Mouse (Mus musculus): ENCODE data around the gene Agap1. TPM values are rescaled to one million over a fixed set of nuclear protein-coding genes. Genes with fewer than 3 reads are reported as not detected.

Agap1 gene
- polyA plus RNA-seq, 1 experiment from 2014 or later, result 7.7 TPM

DNA sequence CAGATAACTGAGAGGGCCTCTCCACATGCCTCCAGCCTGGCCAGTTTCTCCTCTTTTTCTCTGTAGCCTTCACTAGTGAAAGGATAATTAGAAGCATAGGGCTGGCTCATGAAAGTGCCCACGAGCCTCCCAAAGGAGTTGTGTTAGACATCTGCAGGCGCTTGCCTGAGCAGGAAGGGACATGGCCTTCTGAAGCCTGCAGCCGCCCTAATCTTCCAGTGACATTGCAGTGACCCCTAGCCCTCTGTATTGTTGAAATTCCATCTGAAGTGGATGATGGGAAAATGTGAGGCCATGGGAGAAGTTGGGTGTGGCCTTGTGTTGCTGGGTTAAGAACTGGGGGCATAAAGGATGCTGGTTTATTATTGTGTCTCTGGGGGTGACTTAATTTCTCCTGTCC is 269.5 kb downstream of the Agap1 start:
- no peak for ATAC-seq (ENCODE audit: low FRiP score, low TSS enrichment)
- H3K9me3 ChIP-seq (ENCODE audit: low read length), result no peaks in the 10 kb centered on the region
- no peak overlapping the region for H3K9ac ChIP-seq (replicated peaks; ENCODE audit: low read length)
- no peak overlapping the region for H3K4me3 ChIP-seq (ENCODE audit: low read length)
- peaks cover 9% of the 10 kb centered on the region for H3K4me1 ChIP-seq (ENCODE audit: insufficient read depth, low read length)
- 53% methylated on average over 3 of the region's 3 CpGs for WGBS
- no peak overlapping the region for H3K27ac ChIP-seq (ENCODE audit: low read length)
- H3K4me2 ChIP-seq (replicated peaks; ENCODE audit: low read depth, low read length), result no peak overlapping the region
- H3K27me3 ChIP-seq (ENCODE audit: insufficient read depth, low read length), result no peaks in the 10 kb centered on the region
- peaks cover 10% of the 10 kb centered on the region; the same call in 1 of the 2 replicates for H3K36me3 ChIP-seq (ENCODE audit: insufficient read depth, low read length)

GRCm38 (mm10) chr1:89724555-89724954 is 269.9 kb downstream of the Agap1 start:
- no peak overlapping the region for H3K27ac ChIP-seq (ENCODE audit: low read length)
- H3K9ac ChIP-seq (replicated peaks; ENCODE audit: low read length), result no peak overlapping the region
- peaks cover 9% of the 10 kb centered on the region for H3K4me1 ChIP-seq (ENCODE audit: insufficient read depth, low read length)
- H3K4me2 ChIP-seq (replicated peaks; ENCODE audit: low read depth, low read length), result no peak overlapping the region
- no peaks in the 10 kb centered on the region for H3K9me3 ChIP-seq (ENCODE audit: low read length)
- no peak for ATAC-seq (ENCODE audit: low FRiP score, low TSS enrichment)
- H3K36me3 ChIP-seq (ENCODE audit: insufficient read depth, low read length), result peaks cover 10% of the 10 kb centered on the region; the same call in 1 of the 2 replicates
- H3K27me3 ChIP-seq (ENCODE audit: insufficient read depth, low read length), result no peaks in the 10 kb centered on the region
- 68% methylated on average over 6 of the region's 6 CpGs for WGBS
- no peak overlapping the region for H3K4me3 ChIP-seq (ENCODE audit: low read length)

- no peak for ATAC-seq (ENCODE audit: low FRiP score, low TSS enrichment)
- Histone ChIP-seq H3K4me2 (replicated peaks; ENCODE audit: low read depth, low read length) (no peak overlapping the region), H3K4me1 (ENCODE audit: insufficient read depth, low read length) (peaks cover 9% of the 10 kb centered on the region), H3K9me3 (ENCODE audit: low read length) (no peaks in the 10 kb centered on the region), H3K27ac (ENCODE audit: low read length) (no peak overlapping the region), H3K9ac (replicated peaks; ENCODE audit: low read length) (no peak overlapping the region), H3K36me3 (ENCODE audit: insufficient read depth, low read length) (peaks cover 10% of the 10 kb centered on the region; the same call in 1 of the 2 replicates), H3K4me3 (ENCODE audit: low read length) (no peak overlapping the region), H3K27me3 (ENCODE audit: insufficient read depth, low read length) (no peaks in the 10 kb centered on the region)
- 61% methylated on average over 9 of the region's 9 CpGs for WGBS
These were observed 270.4 kb downstream of the Agap1 start for GRCm38 (mm10) chr1:89724957-89725356.

DNA sequence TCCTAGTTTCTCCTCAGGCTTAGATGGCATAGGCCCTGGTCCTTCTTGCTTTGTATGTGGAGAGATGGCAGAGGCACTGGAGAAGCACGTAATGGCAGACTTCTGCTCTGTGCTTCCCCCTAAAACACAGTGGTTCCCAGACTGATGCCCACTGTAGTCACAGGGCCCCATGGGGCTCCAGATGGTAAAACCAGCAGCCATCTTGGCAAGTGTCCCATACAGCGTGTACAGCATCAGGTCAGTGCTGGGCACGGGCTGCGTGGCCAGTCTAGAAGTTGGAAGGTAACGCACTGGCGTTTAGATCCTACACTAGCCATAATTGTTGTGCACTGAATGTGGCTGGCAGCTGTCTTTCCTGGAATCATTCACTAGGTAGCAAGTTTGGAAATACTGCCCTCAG is 273.9 kb downstream of the Agap1 start:
- H3K4me2 ChIP-seq (replicated peaks; ENCODE audit: low read depth, low read length), result no peak overlapping the region
- no peak for ATAC-seq (ENCODE audit: low FRiP score, low TSS enrichment)
- no peaks in the 10 kb centered on the region for H3K9me3 ChIP-seq (ENCODE audit: low read length)
- H3K27ac ChIP-seq (ENCODE audit: low read length), result no peak overlapping the region
- no peak overlapping the region for H3K9ac ChIP-seq (replicated peaks; ENCODE audit: low read length)
- WGBS, result 95% methylated on average over 6 of the region's 6 CpGs
- peaks cover 10% of the 10 kb centered on the region; the same call in 1 of the 2 replicates for H3K36me3 ChIP-seq (ENCODE audit: insufficient read depth, low read length)
- H3K27me3 ChIP-seq (ENCODE audit: insufficient read depth, low read length), result no peaks in the 10 kb centered on the region
- H3K4me1 ChIP-seq (ENCODE audit: insufficient read depth, low read length), result peaks cover 9% of the 10 kb centered on the region
- no peak overlapping the region for H3K4me3 ChIP-seq (ENCODE audit: low read length)

DNA sequence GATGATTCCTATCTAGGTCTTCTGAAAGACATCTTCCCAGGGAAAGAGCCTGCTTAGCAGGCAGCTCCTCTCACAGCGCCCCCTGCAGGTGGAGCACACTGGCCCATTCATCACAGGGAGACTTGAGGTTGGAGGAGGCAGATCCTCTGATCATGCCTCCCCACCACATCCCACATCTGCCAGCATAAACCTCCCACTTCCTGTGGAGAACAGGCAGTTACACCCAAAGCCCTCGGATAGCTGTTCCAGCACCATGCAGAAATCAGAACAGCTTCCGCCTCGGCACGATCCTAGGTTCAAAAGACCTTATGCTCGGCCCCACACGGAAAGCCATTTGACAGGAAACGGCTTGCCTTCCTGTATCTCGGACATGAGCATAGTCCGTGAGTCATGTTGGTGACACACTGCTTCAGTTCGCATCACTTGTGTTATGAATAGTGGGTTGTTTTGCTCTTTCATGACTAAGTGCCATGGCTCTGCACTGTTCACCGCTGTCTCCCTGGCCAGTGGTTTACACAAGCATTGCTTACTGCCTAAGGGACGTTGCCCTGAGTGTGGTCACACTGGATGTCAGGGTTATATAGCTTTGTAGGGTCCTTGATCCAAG is 276.1 kb downstream of the Agap1 start:
- Histone ChIP-seq H3K4me1 (ENCODE audit: insufficient read depth, low read length) (peaks cover 15% of the 10 kb centered on the region), H3K27me3 (ENCODE audit: insufficient read depth, low read length) (no peaks in the 10 kb centered on the region), H3K9ac (replicated peaks; ENCODE audit: low read length) (no peak overlapping the region), H3K4me3 (ENCODE audit: low read length) (no peak overlapping the region), H3K36me3 (ENCODE audit: insufficient read depth, low read length) (peaks cover 10% of the 10 kb centered on the region; the same call in 1 of the 2 replicates), H3K4me2 (replicated peaks; ENCODE audit: low read depth, low read length) (no peak overlapping the region), H3K9me3 (ENCODE audit: low read length) (no peaks in the 10 kb centered on the region), H3K27ac (ENCODE audit: low read length) (no peak overlapping the region)
- ATAC-seq (ENCODE audit: low FRiP score, low TSS enrichment), result peak; percentile 54; the same call in 1 of the 2 replicates
- 73% methylated on average over 13 of the region's 13 CpGs for WGBS

DNA sequence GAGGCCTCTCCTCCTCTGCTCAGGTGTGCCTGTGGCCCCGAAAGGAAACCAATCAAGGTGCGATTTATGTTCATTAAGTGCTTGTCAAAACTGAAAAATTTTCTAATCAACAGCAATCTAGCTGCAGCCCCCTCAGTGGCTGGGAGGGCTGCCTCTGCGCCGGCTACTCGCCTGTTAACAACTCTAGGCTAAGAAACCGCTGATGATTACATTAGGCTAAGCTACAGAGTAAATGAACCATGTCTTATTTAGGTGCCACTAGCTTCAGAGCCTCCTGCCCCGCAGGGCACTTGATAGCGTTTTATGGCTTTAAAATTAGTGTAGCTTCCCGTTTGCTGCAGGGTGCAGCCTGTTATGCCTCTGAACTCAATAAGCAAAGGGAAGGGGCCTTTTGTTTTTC is 279.8 kb downstream of the Agap1 start:
- WGBS, result 19% methylated on average over 9 of the region's 9 CpGs
- H3K27me3 ChIP-seq (ENCODE audit: insufficient read depth, low read length), result no peaks in the 10 kb centered on the region

DNA sequence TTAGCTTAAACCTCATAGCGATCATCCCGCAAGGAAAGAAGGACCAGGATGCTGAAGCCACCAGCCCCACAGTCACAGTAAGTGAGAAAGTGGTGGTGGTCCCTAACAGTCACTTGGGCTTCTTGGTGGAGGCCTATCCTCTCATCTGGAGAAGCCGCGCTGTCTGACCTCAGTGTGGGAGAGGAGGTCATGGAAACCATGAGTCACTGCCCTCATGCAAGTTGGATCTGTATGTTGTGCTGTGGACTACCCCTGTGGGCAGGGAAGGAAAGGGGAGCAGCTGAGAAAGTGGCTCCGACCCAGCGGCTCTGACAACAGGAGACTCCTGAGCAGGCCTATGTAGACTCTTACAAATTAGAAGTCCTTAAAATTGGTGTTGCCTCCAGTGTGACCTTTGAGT is 280.5 kb downstream of the Agap1 start:
- Histone ChIP-seq H3K9ac (replicated peaks; ENCODE audit: low read length) (no peak overlapping the region), H3K36me3 (ENCODE audit: insufficient read depth, low read length) (no peaks in the 10 kb centered on the region), H3K4me1 (ENCODE audit: insufficient read depth, low read length) (peaks cover 15% of the 10 kb centered on the region), H3K9me3 (ENCODE audit: low read length) (no peaks in the 10 kb centered on the region), H3K27ac (ENCODE audit: low read length) (no peak overlapping the region), H3K27me3 (ENCODE audit: insufficient read depth, low read length) (no peaks in the 10 kb centered on the region), H3K4me2 (replicated peaks; ENCODE audit: low read depth, low read length) (no peak overlapping the region), H3K4me3 (ENCODE audit: low read length) (no peak overlapping the region)
- WGBS, result 54% methylated on average over 6 of the region's 6 CpGs
- ATAC-seq (ENCODE audit: low FRiP score, low TSS enrichment), result no peak

More for the DNA sequence above, 279.8 kb downstream of the Agap1 start:
- Histone ChIP-seq H3K9me3 (ENCODE audit: low read length) (no peaks in the 10 kb centered on the region), H3K4me1 (ENCODE audit: insufficient read depth, low read length) (peaks cover 15% of the 10 kb centered on the region), H3K4me2 (replicated peaks; ENCODE audit: low read depth, low read length) (no peak overlapping the region), H3K36me3 (ENCODE audit: insufficient read depth, low read length) (no peaks in the 10 kb centered on the region), H3K4me3 (ENCODE audit: low read length) (no peak overlapping the region), H3K9ac (replicated peaks; ENCODE audit: low read length) (no peak overlapping the region), H3K27ac (ENCODE audit: low read length) (no peak overlapping the region)
- ATAC-seq (ENCODE audit: low FRiP score, low TSS enrichment), result no peak

DNA sequence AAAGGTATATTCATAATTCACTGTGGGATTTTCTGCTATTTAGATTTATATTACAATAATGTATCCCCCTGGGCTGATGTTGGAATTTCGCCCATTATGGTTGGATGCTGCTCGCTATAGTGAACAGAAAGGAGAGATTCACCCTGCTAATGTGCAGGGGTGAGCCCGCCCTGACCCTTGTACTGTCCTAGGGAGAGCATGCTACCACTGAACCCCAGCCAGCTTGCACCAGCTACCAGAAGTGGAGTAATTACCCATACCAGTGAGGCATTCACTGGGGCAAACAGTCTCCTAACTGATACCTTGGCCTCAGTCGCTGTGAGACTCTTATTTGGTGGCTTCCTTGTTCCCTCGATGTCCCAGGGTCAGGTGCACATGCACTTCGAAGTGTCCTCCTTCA is 281.4 kb downstream of the Agap1 start:
- Histone ChIP-seq H3K4me2 (replicated peaks; ENCODE audit: low read depth, low read length) (no peak overlapping the region), H3K4me1 (ENCODE audit: insufficient read depth, low read length) (peaks cover 15% of the 10 kb centered on the region), H3K9me3 (ENCODE audit: low read length) (no peaks in the 10 kb centered on the region), H3K27ac (ENCODE audit: low read length) (no peak overlapping the region), H3K9ac (replicated peaks; ENCODE audit: low read length) (no peak overlapping the region), H3K36me3 (ENCODE audit: insufficient read depth, low read length) (no peaks in the 10 kb centered on the region), H3K27me3 (ENCODE audit: insufficient read depth, low read length) (no peaks in the 10 kb centered on the region), H3K4me3 (ENCODE audit: low read length) (no peak overlapping the region)
- no peak for ATAC-seq (ENCODE audit: low FRiP score, low TSS enrichment)
- WGBS, result 87% methylated on average over 6 of the region's 6 CpGs

GRCm38 (mm10) chr1:89739067-89739774 is 284.6 kb downstream of the Agap1 start:
- WGBS, result 62% methylated on average over 17 of the region's 17 CpGs

DNA sequence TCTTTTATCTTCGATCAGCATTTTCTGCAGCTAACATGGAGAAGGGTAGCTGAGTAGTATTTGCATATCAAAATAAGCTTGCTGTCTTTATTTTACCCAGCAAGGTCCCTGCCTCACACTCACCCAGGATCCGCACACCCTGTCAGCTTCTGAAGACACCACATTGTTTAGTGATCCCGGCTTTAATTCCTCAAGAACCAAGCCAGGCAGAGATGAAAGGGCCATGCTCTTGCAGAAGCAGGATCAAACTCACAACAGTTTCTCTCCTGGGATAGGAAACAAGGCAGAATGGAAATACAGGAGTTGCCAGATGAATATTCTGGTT is 285.1 kb downstream of the Agap1 start:
- H3K27me3 ChIP-seq (ENCODE audit: insufficient read depth, low read length), result no peaks in the 10 kb centered on the region
- H3K9ac ChIP-seq (replicated peaks; ENCODE audit: low read length), result no peak overlapping the region
- peaks cover 6% of the 10 kb centered on the region for H3K4me1 ChIP-seq (ENCODE audit: insufficient read depth, low read length)
- no peaks in the 10 kb centered on the region for H3K9me3 ChIP-seq (ENCODE audit: low read length)
- no peak overlapping the region for H3K4me3 ChIP-seq (ENCODE audit: low read length)
- peaks cover 3% of the 10 kb centered on the region for H3K36me3 ChIP-seq (ENCODE audit: insufficient read depth, low read length)
- ATAC-seq (ENCODE audit: low FRiP score, low TSS enrichment), result no peak
- no peak overlapping the region for H3K4me2 ChIP-seq (replicated peaks; ENCODE audit: low read depth, low read length)
- WGBS, result 41% methylated on average over 3 of the region's 3 CpGs
- no peak overlapping the region for H3K27ac ChIP-seq (ENCODE audit: low read length)

More at GRCm38 (mm10) chr1:89739067-89739774, 284.6 kb downstream of the Agap1 start:
- Histone ChIP-seq H3K4me2 (replicated peaks; ENCODE audit: low read depth, low read length) (no peak overlapping the region), H3K36me3 (ENCODE audit: insufficient read depth, low read length) (peaks cover 2% of the 10 kb centered on the region; the same call in 1 of the 2 replicates), H3K27me3 (ENCODE audit: insufficient read depth, low read length) (no peaks in the 10 kb centered on the region), H3K4me3 (ENCODE audit: low read length) (no peak overlapping the region), H3K4me1 (ENCODE audit: insufficient read depth, low read length) (peaks cover 12% of the 10 kb centered on the region), H3K27ac (ENCODE audit: low read length) (no peak overlapping the region), H3K9me3 (ENCODE audit: low read length) (no peaks in the 10 kb centered on the region), H3K9ac (replicated peaks; ENCODE audit: low read length) (no peak overlapping the region)
- ATAC-seq (ENCODE audit: low FRiP score, low TSS enrichment), result no peak
